In genomic region chr4:99484271-99484670, GRCm38 (mm10) we compare ENCODE assay signal across 27 mouse cellular contexts.
DNase-seq lines count a peak whose midpoint lies in the region; ATAC-seq and TF ChIP-seq lines count a peak whose summit lies in the region.
"Had no signal": no experiment of that assay in that cellular context is flagged by ENCODE, and none has a peak within 500 bp of the region (broad histone marks: within the 10 kb centered on the region; RNA-seq: fewer than 3 reads in every experiment).

No protein-coding gene starts in this region.

- H3K4me2 ChIP-seq in kidney, embryonic 15.5 days, result no peak overlapping the region
- no peak overlapping the region for H3K4me2 ChIP-seq in lung, postnatal 0 days (replicated peaks; ENCODE audit: low read depth, low read length)
- H3K4me2 ChIP-seq: forebrain, embryonic 13.5 days; heart, embryonic 15.5 days; hindbrain, embryonic 12.5 days; limb, embryonic 15.5 days; midbrain, embryonic 12.5 days; stomach, embryonic 15.5 days had no signal

- no peak for TF ChIP-seq CTCF in cerebellum, adult 2 months (IDR thresholded peaks at IDR 0.05; ENCODE audit: borderline replicate concordance, insufficient read depth, low read depth, low read length)
- no peak for TF ChIP-seq CTCF in lung, postnatal 0 days (IDR thresholded peaks at IDR 0.05)

- H3K4me3 ChIP-seq in cerebellum, adult 2 months (replicated peaks; ENCODE audit: insufficient read depth, low read depth, low read length), result no peak overlapping the region
- no peak overlapping the region for H3K4me3 ChIP-seq in kidney, embryonic 15.5 days (replicated peaks)
- no peak overlapping the region for H3K4me3 ChIP-seq in lung, postnatal 0 days (ENCODE audit: low read depth, low read length)
- H3K4me3 ChIP-seq: forebrain, embryonic 13.5 days; heart, embryonic 10.5 days; heart, embryonic 15.5 days; hindbrain, embryonic 12.5 days; limb, embryonic 15.5 days; megakaryocyte, embryonic 14.5 days; midbrain, embryonic 12.5 days; stomach, embryonic 15.5 days had no signal

- peak; percentile 11 to 13 for DNase-seq in cerebellum, postnatal 10 days
- DNase-seq in cerebellum, adult 2 months, result no peak
- DNase-seq in kidney, postnatal 36 days, result peak; percentile 1 to 24
- DNase-seq in lung, postnatal 10 days, result peak; percentile 29
- no peak for DNase-seq in lung, postnatal 0 days (ENCODE audit: low spot score)
- DNase-seq in brain, adult 2 months (ENCODE audit: low read depth, low spot score), result peak; percentile 34
- no peak for DNase-seq in urinary bladder, postnatal 4 days (ENCODE audit: low spot score in 2 of 2)
- DNase-seq: adrenal gland, postnatal 36 days; cerebellum, adult 8-10 months; cerebellum, postnatal 36 days; gastrocnemius, postnatal 14 days; heart, postnatal 36 days; kidney, adult 18-20 months; kidney, postnatal 10 days; left cerebral cortex, postnatal 4 days; right cerebral cortex, postnatal 25 days; thymus, adult 18-20 months; thymus, postnatal 25 days had no signal

- no peaks in the 10 kb centered on the region for H3K4me1 ChIP-seq in cerebellum, adult 2 months (ENCODE audit: control insufficient read depth, insufficient read depth, low read length)
- no peaks in the 10 kb centered on the region for H3K4me1 ChIP-seq in kidney, embryonic 15.5 days
- H3K4me1 ChIP-seq in lung, postnatal 0 days (ENCODE audit: insufficient read depth, low read depth, low read length), result no peaks in the 10 kb centered on the region
- H3K4me1 ChIP-seq: forebrain, embryonic 13.5 days; heart, embryonic 10.5 days; heart, embryonic 15.5 days; hindbrain, embryonic 12.5 days; limb, embryonic 15.5 days; megakaryocyte, embryonic 14.5 days; midbrain, embryonic 12.5 days; stomach, embryonic 15.5 days had no signal

- H3K9ac ChIP-seq in kidney, embryonic 15.5 days, result no peak overlapping the region
- no peak overlapping the region for H3K9ac ChIP-seq in lung, postnatal 0 days (replicated peaks; ENCODE audit: low read depth)
- H3K9ac ChIP-seq: forebrain, embryonic 13.5 days; heart, embryonic 15.5 days; hindbrain, embryonic 12.5 days; limb, embryonic 15.5 days; midbrain, embryonic 12.5 days; stomach, embryonic 15.5 days had no signal

- TF ChIP-seq POLR2A in cerebellum, adult 2 months (IDR thresholded peaks at IDR 0.05; ENCODE audit: borderline replicate concordance, insufficient read depth, low read length), result no peak

- no peaks in the 10 kb centered on the region for H3K36me3 ChIP-seq in kidney, embryonic 15.5 days
- H3K36me3 ChIP-seq in lung, postnatal 0 days (ENCODE audit: insufficient read depth, low read length), result no peaks in the 10 kb centered on the region
- H3K36me3 ChIP-seq: heart, embryonic 10.5 days; heart, embryonic 15.5 days; hindbrain, embryonic 12.5 days; limb, embryonic 15.5 days; midbrain, embryonic 12.5 days; stomach, embryonic 15.5 days had no signal

- H3K27ac ChIP-seq in cerebellum, adult 2 months (ENCODE audit: insufficient read depth, low read length), result no peak overlapping the region
- no peak overlapping the region for H3K27ac ChIP-seq in kidney, embryonic 15.5 days
- H3K27ac ChIP-seq in lung, postnatal 0 days (ENCODE audit: low read length), result no peak overlapping the region
- H3K27ac ChIP-seq: forebrain, embryonic 13.5 days; heart, embryonic 10.5 days; heart, embryonic 15.5 days; hindbrain, embryonic 12.5 days; limb, embryonic 15.5 days; midbrain, embryonic 12.5 days; stomach, embryonic 15.5 days had no signal

- TF ChIP-seq EP300 in lung, postnatal 0 days (IDR thresholded peaks at IDR 0.05), result no peak

- 61% methylated on average over 4 of the region's 4 CpGs for WGBS in cerebellum, adult 2 months
- WGBS in kidney, embryonic 15.5 days, result 66% methylated on average over 4 of the region's 4 CpGs
- WGBS in lung, postnatal 0 days, result 40% methylated on average over 4 of the region's 4 CpGs

- H3K27me3 ChIP-seq in cerebellum, adult 2 months (ENCODE audit: control insufficient read depth, insufficient read depth, low read length), result no peaks in the 10 kb centered on the region
- no peaks in the 10 kb centered on the region for H3K27me3 ChIP-seq in kidney, embryonic 15.5 days
- no peaks in the 10 kb centered on the region for H3K27me3 ChIP-seq in lung, postnatal 0 days (replicated peaks; ENCODE audit: insufficient read depth, low read length)
- H3K27me3 ChIP-seq: forebrain, embryonic 13.5 days; heart, embryonic 15.5 days; hindbrain, embryonic 12.5 days; limb, embryonic 15.5 days; megakaryocyte, embryonic 14.5 days; midbrain, embryonic 12.5 days; stomach, embryonic 15.5 days had no signal

- no peaks in the 10 kb centered on the region for H3K9me3 ChIP-seq in kidney, embryonic 15.5 days (replicated peaks)
- H3K9me3 ChIP-seq in lung, postnatal 0 days (ENCODE audit: low read length), result no peaks in the 10 kb centered on the region
- H3K9me3 ChIP-seq: forebrain, embryonic 13.5 days; heart, embryonic 10.5 days; heart, embryonic 15.5 days; hindbrain, embryonic 12.5 days; limb, embryonic 15.5 days; midbrain, embryonic 12.5 days; stomach, embryonic 15.5 days had no signal

- no peak for ATAC-seq in kidney, embryonic 15.5 days (replicated peaks; ENCODE audit: low FRiP score)
- no peak for ATAC-seq in lung, postnatal 0 days
- ATAC-seq: forebrain, embryonic 13.5 days had no signal

Comparison
In these comparisons a context has a peak if more than half of its experiments do, and no peak if none do; other contexts are left out.
1. DNase-seq: peak in cerebellum, postnatal 10 days (2 of 2), kidney, postnatal 36 days (2 of 2), lung, postnatal 10 days (single experiment) and brain, adult 2 months (single experiment); none in cerebellum, adult 2 months (0 of 2), lung, postnatal 0 days (single experiment) and urinary bladder, postnatal 4 days (0 of 2).